Mouse (Mus musculus) ES-E14 (cell line): ENCODE measurements at regions not wholly inside any gene's neighbourhood (a gene's known extent, or its start where the extent isn't known, plus 50 kb on each side); places are given as distances from the start of the nearest gene placed in this dataset.

Experiments used
- CHD2 ChIP-seq: IDR thresholded peaks from 2 replicates; pipeline ENCODE4 v1.6.1; 2014; ENCODE audit warnings: mild to moderate bottlenecking, low read depth, low read length, inconsistent platforms
- HCFC1 ChIP-seq: IDR thresholded peaks from 2 replicates; pipeline ENCODE4 v1.6.1; 2012; ENCODE audit warnings: low read length, inconsistent platforms, borderline replicate concordance; ENCODE audit not compliant: insufficient read depth
- MAFK ChIP-seq: IDR thresholded peaks from 2 replicates; pipeline ENCODE4 v1.6.1; 2014; ENCODE audit warnings: mild to moderate bottlenecking, low read depth, low read length, inconsistent platforms; ENCODE audit not compliant: insufficient read depth
- ZC3H11A ChIP-seq: IDR thresholded peaks from 2 replicates; pipeline ENCODE4 v1.6.1; 2012; ENCODE audit warnings: low read depth, mild to moderate bottlenecking, inconsistent platforms, low read length, borderline replicate concordance

DNA sequence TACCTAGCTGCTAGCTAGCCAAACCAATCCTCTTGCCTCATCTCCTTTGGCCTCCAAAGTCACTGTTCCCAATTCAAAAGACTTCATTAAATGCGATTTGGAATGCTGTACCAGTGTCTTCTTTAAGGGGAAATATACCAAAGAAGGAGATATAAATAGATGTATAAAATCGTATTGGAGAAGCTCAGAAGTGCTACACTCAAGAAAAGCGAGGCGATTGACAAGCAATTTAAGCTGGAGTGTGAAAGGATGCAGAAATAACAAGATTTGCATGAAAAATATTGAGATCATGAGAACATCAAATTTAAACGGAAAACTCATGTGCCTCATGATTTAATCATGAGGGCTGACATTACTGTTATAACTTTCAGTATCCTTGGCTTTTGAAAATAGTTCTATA lies 221.8 kb upstream of the Gbe1 start:
- TF ChIP-seq MAFK (no peak), HCFC1 (no peak), ZC3H11A (no peak), CHD2 (no peak)
